Mouse (Mus musculus) embryonic fibroblast, embryonic 13.5 days (primary cell): ENCODE results near the gene Ppp1r26. TPM values are rescaled to one million over a fixed set of nuclear protein-coding genes. Genes with fewer than 3 reads are reported as not detected.
"Not testable (repeated sequence)": the region's sequence is repeated elsewhere in the genome, so short reads cannot be mapped to it uniquely, and the experiment has no call there.

Source experiments
- H3K27ac ChIP-seq: 2 replicates; pipeline ENCODE4 v1.5.1; 2012; ENCODE audit warnings: low read length, control low read depth, inconsistent platforms; ENCODE audit not compliant: insufficient read depth
- H3K4me1 ChIP-seq: 2 replicates; pipeline ENCODE4 v1.6.1; 2011; ENCODE audit warnings: low read length; ENCODE audit not compliant: control insufficient read depth, insufficient read depth
- H3K4me3 ChIP-seq: 2 replicates; pipeline ENCODE4 v1.5.1; 2011; ENCODE audit warnings: mild to moderate bottlenecking, control low read depth, low read length; ENCODE audit not compliant: insufficient read depth
- CTCF ChIP-seq: IDR thresholded peaks from 2 replicates; pipeline ENCODE4 v1.5.1; 2011; ENCODE audit warnings: mild to moderate bottlenecking, control low read depth, low read length, moderate library complexity, borderline replicate concordance; ENCODE audit not compliant: insufficient read depth
- POLR2A ChIP-seq: IDR thresholded peaks from 2 replicates; pipeline ENCODE4 v1.6.1; 2011; ENCODE audit warnings: low read depth, mild to moderate bottlenecking, control low read depth, low read length, moderate library complexity
- polyA plus RNA-seq: library from polyadenylated mRNA; stranded (reverse); fragments of >200 nt; gene quantifications from 2 replicates; pipeline ENCODE4 v1.2.4, GENCODE M21; 2011; ENCODE audit warnings: low read depth; ENCODE audit not compliant: missing spikeins, insufficient read length

Ppp1r26 gene
- polyA plus RNA-seq, 1 experiment, result 3.7 TPM

GRCm38 (mm10) chr2:28465836-28466518, 19.4 kb downstream of the Ppp1r26 start, which contains the start of gene 1700007K13Rik:
TSS of gene 1700007K13Rik (minus strand) at chr2:28466332.
- Histone ChIP-seq H3K4me1 (no peaks in the 10 kb centered on the region), H3K27ac (no peak within 1 kb of the TSS), H3K4me3 (peak within 1 kb of the TSS; percentile 12; the same call in 1 of the 2 replicates)
- TF ChIP-seq POLR2A (0 out of 2 replicates have a peak, but pooled peaks have one; percentile 8), CTCF (no peak)

- Histone ChIP-seq H3K4me1 (no peaks in the 10 kb centered on the region), H3K27ac (no peak within 1 kb of the TSS), H3K4me3 (peak within 1 kb of the TSS; percentile 76)
- TF ChIP-seq POLR2A (peak; percentile 90), CTCF (peak; percentile 77)
These were observed 21.4 kb downstream of the Ppp1r26 start, which contains the start of gene Mrps2 for GRCm38 (mm10) chr2:28467860-28468485. TSS of gene Mrps2 (plus strand) at chr2:28468066.

- TF ChIP-seq POLR2A (no peak), CTCF (no peak)
- no peak overlapping the region for H3K27ac ChIP-seq
- H3K4me1 ChIP-seq, result no peaks in the 10 kb centered on the region
- peak overlapping the region; percentile 76 for H3K4me3 ChIP-seq
These were observed 22.1 kb downstream of the Ppp1r26 start for GRCm38 (mm10) chr2:28468486-28469225.

- Histone ChIP-seq H3K4me1 (no peaks in the 10 kb centered on the region), H3K27ac (no peak overlapping the region), H3K4me3 (no peak overlapping the region)
- TF ChIP-seq CTCF, result no peak
- no peak for TF ChIP-seq POLR2A
These were observed 22.9 kb downstream of the Ppp1r26 start for GRCm38 (mm10) chr2:28469461-28469860.

GRCm38 (mm10) chr2:28470591-28470990, 24.0 kb downstream of the Ppp1r26 start:
- H3K4me3 ChIP-seq, result no peak overlapping the region
- H3K4me1 ChIP-seq, result no peaks in the 10 kb centered on the region
- no peak for TF ChIP-seq CTCF
- no peak for TF ChIP-seq POLR2A
- H3K27ac ChIP-seq, result no peak overlapping the region

- not testable (repeated sequence) for H3K4me1 ChIP-seq, H3K27ac ChIP-seq
These were observed 25.4 kb downstream of the Ppp1r26 start for GRCm38 (mm10) chr2:28472011-28472410.

GRCm38 (mm10) chr2:28477993-28478392, 31.4 kb downstream of the Ppp1r26 start:
- H3K4me1 ChIP-seq, H3K4me3 ChIP-seq, H3K27ac ChIP-seq: not testable (repeated sequence)

More at GRCm38 (mm10) chr2:28472011-28472410, 25.4 kb downstream of the Ppp1r26 start:
- not testable (repeated sequence) for H3K4me3 ChIP-seq

GRCm38 (mm10) chr2:28479208-28480204, 32.9 kb downstream of the Ppp1r26 start:
- no peaks in the 10 kb centered on the region for H3K4me1 ChIP-seq
- H3K4me3 ChIP-seq, result no peak overlapping the region
- H3K27ac ChIP-seq, result no peak overlapping the region
- TF ChIP-seq POLR2A (no peak), CTCF (no peak)

- H3K27ac ChIP-seq, result no peak overlapping the region
- no peak for TF ChIP-seq CTCF
- TF ChIP-seq POLR2A, result no peak
- H3K4me1 ChIP-seq, result no peaks in the 10 kb centered on the region
- H3K4me3 ChIP-seq, result no peak overlapping the region
These were observed 37.3 kb downstream of the Ppp1r26 start for GRCm38 (mm10) chr2:28483861-28484260.
